11 mouse cellular contexts compared by ENCODE assay signal in the genomic region with DNA sequence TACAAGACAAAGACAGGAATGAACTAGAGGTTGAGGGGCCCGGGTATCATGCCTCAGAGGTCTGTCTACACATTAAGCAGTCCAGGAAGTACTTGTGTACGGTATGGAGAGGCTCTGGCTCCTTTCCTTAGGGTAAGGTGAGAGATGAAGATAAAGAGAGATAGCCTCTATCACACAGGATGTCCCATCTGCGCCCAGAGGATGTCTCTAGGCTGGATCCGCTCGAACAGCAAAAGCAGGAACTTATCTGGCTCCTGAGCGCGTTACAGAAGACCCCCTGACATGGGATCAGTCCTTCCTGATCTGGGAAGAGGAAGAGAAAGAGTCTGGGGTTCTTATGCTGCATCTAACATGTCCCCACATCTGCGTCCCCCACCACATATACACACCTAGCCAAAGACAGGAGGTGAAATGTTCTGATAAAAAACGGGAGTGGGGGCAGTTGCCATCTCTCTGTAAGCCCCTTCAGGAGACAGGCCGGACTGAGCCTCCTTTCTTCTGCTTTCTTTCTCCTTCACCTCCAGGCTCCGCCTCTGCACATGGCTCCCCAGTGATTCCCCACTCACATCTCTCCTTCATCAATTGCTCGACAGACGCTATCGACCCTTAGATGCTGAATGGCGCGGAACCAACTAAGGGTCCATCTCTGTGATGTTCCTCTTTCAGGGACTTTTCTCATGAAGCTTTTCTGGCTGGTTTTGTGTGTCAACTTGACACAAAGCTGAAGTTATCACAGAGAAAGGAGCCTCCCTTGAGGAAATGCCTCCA. TPM values are rescaled to one million over a fixed set of nuclear protein-coding genes. Genes with fewer than 3 reads are reported as not detected.
DNase-seq lines count a peak whose midpoint lies in the region; ATAC-seq and TF ChIP-seq lines count a peak whose summit lies in the region.
"Had no signal": no experiment of that assay in that cellular context is flagged by ENCODE, and none has a peak within 500 bp of the region (broad histone marks: within the 10 kb centered on the region; RNA-seq: fewer than 3 reads in every experiment).

No protein-coding gene starts in this region.

- ATAC-seq in liver, embryonic 16.5 days (ENCODE audit: low read depth) = peak; percentile 80

- H3K4me3 ChIP-seq in heart, embryonic 10.5 days = no peak overlapping the region
- H3K4me3 ChIP-seq in ES-E14 (ENCODE audit: insufficient read depth in 1 of 2, low read depth in 1 of 2, low read length in 2 of 2, poor library complexity in 1 of 2, severe bottlenecking in 1 of 2) = no peak overlapping the region
- H3K4me3 ChIP-seq in erythroblast, embryonic 14.5 days (replicated peaks) = peak overlapping the region; percentile 3
- no peak overlapping the region for H3K4me3 ChIP-seq in liver, embryonic 16.5 days (ENCODE audit: low read depth, low read length)

- H3K9me3 ChIP-seq in heart, embryonic 10.5 days = no peaks in the 10 kb centered on the region
- no peaks in the 10 kb centered on the region for H3K9me3 ChIP-seq in ES-E14 (ENCODE audit: control insufficient read depth, insufficient read depth, low read depth, low read length)
- no peaks in the 10 kb centered on the region for H3K9me3 ChIP-seq in erythroblast, embryonic 14.5 days (ENCODE audit: control insufficient read depth, low read length)
- H3K9me3 ChIP-seq in liver, embryonic 16.5 days (replicated peaks; ENCODE audit: control insufficient read depth, low read length) = no peaks in the 10 kb centered on the region

- peak overlapping the region; percentile 52 for H3K4me2 ChIP-seq in liver, embryonic 16.5 days (ENCODE audit: low read depth, low read length)

- peaks cover 14% of the 10 kb centered on the region for H3K4me1 ChIP-seq in heart, embryonic 10.5 days
- H3K4me1 ChIP-seq in ES-E14 (ENCODE audit: control insufficient read depth in 2 of 2, insufficient read depth in 2 of 2, low read length in 2 of 2, poor library complexity in 1 of 2) = peaks cover 2 to 9% of the 10 kb centered on the region in 2 experiments; a peak in 2 of 4 replicates
- H3K4me1 ChIP-seq in erythroblast, embryonic 14.5 days (ENCODE audit: control insufficient read depth) = peaks cover 29% of the 10 kb centered on the region
- H3K4me1 ChIP-seq in liver, embryonic 16.5 days (ENCODE audit: control insufficient read depth, low read depth, low read length) = peaks cover 24% of the 10 kb centered on the region

- H3K27me3 ChIP-seq in heart, embryonic 10.5 days (ENCODE audit: insufficient read depth, poor library complexity, severe bottlenecking) = no peaks in the 10 kb centered on the region
- H3K27me3 ChIP-seq in erythroblast, embryonic 14.5 days (ENCODE audit: control insufficient read depth) = no peaks in the 10 kb centered on the region
- no peaks in the 10 kb centered on the region for H3K27me3 ChIP-seq in liver, embryonic 16.5 days (ENCODE audit: control insufficient read depth, insufficient read depth, low read depth, low read length)

- H3K9ac ChIP-seq in ES-E14 (ENCODE audit: insufficient read depth, low read depth, low read length, poor library complexity, severe bottlenecking) = no peak overlapping the region; the same call in 1 of the 2 replicates
- H3K9ac ChIP-seq in liver, embryonic 16.5 days (ENCODE audit: low read depth, low read length) = peak overlapping the region; percentile 43

- WGBS in heart, embryonic 10.5 days = 75% methylated on average over 16 of the region's 16 CpGs
- 51% methylated on average over 16 of the region's 16 CpGs for WGBS in liver, embryonic 16.5 days (ENCODE audit: insufficient replicate concordance)

- in situ Hi-C loops in ES-E14 (cut with MboI; ENCODE audit: low sequenced_read_pairs in 2 of 2, unreplicated experiment in 2 of 2) = no loop called here

- peak overlapping the region; percentile 56 for H3K27ac ChIP-seq in heart, embryonic 10.5 days
- peak overlapping the region; percentile 97; the same call in 1 of the 2 replicates for H3K27ac ChIP-seq in ES-E14 (ENCODE audit: insufficient read depth, low read depth, low read length, poor library complexity, severe bottlenecking)
- H3K27ac ChIP-seq in liver, embryonic 16.5 days (ENCODE audit: low read length) = peak overlapping the region; percentile 95

- no peak for DNase-seq in heart, embryonic 10.5 days (ENCODE audit: low spot score)
- no peak for DNase-seq in heart, adult 9 months (ENCODE audit: low spot score in 2 of 2)
- DNase-seq in ES-E14 (ENCODE audit: low read depth, low spot score) = no peak
- no peak for DNase-seq in layer of hippocampus, adult 8-10 months (ENCODE audit: low spot score in 2 of 2)
- no peak for DNase-seq in embryo, embryonic 10.5 days (ENCODE audit: low spot score)
- no peak for DNase-seq in cerebellum, adult 18-20 months
- DNase-seq: cerebellum, adult 9-10 months; heart, postnatal 4 days; lung, adult 18-20 months had no signal

- no peaks in the 10 kb centered on the region for H3K36me3 ChIP-seq in heart, embryonic 10.5 days
- H3K36me3 ChIP-seq in ES-E14 (ENCODE audit: control insufficient read depth, insufficient read depth, low read length, poor library complexity, severe bottlenecking) = no peaks in the 10 kb centered on the region
- H3K36me3 ChIP-seq in erythroblast, embryonic 14.5 days (ENCODE audit: control insufficient read depth) = peaks cover 3% of the 10 kb centered on the region; the same call in 1 of the 2 replicates
- H3K36me3 ChIP-seq in liver, embryonic 16.5 days (ENCODE audit: control insufficient read depth, insufficient read depth) = no peaks in the 10 kb centered on the region

TF ChIP-seq in ES-E14, 5 proteins besides CTCF, POLR2A, EP300 and RAD21:
- no peak for TF ChIP-seq MAFK (IDR thresholded peaks at IDR 0.05; ENCODE audit: insufficient read depth, low read depth, low read length)

RNA-seq across cellular contexts. Expression of a gene that starts 19.5 kb away (rescaled TPM):
- polyA plus RNA-seq in heart, embryonic 10.5 days (2016; fragmentation: Nextera tagmentation; extraction: Ambion mirVana) = 193 and 211 TPM in 2 replicates
- total RNA-seq in ES-E14 (2012; rRNA removed) = 190 and 210 TPM in 2 replicates
- 5.7 and 8.0 TPM in 2 replicates for polyA plus RNA-seq in erythroblast, embryonic 14.5 days (2012)
- 85.5 and 91.8 TPM in 2 replicates for polyA plus RNA-seq in liver, embryonic 16.5 days (2015; fragmentation: Nextera tagmentation; extraction: Ambion mirVana)
- 10 to 100 TPM; 72.1 to 84.8 (median 73.6) TPM for total RNA-seq in layer of hippocampus, adult 8-10 months (2022)
